Mouse (Mus musculus) cerebellum, postnatal 14 days (tissue): ENCODE measurements around the gene Atp6v1fnb.

Experiments
- DNase-seq, 2 experiments: peaks; one replicate each; pipeline ENCODE4 v3.0.0; 2021; ENCODE audit warnings: mixed read lengths in 2 of 2

Atp6v1fnb gene

GRCm38 (mm10) chr6:29467583-29468354 is 3.5 kb upstream of the Atp6v1fnb start, which contains the start of gene Atp6v1f:
Gene Atp6v1f, plus strand, starts transcription at chr6:29467718.
- peak; percentile 97 to 98 for DNase-seq

- DNase-seq, result no peak
These were observed 2.4 kb upstream of the Atp6v1fnb start for GRCm38 (mm10) chr6:29468851-29469250.

GRCm38 (mm10) chr6:29473941-29474691 is 2.9 kb downstream of the Atp6v1fnb start:
- DNase-seq, result peak; percentile 35 to 36

- no peak for DNase-seq
These were observed 3.5 kb downstream of the Atp6v1fnb start for GRCm38 (mm10) chr6:29474736-29475135.

GRCm38 (mm10) chr6:29482691-29483090 is 11.5 kb downstream of the Atp6v1fnb start:
- DNase-seq, result no peak

GRCm38 (mm10) chr6:29484716-29485559 is 13.7 kb downstream of the Atp6v1fnb start:
- DNase-seq, result peak; percentile 86 to 93

- no peak for DNase-seq
These were observed 14.7 kb downstream of the Atp6v1fnb start for GRCm38 (mm10) chr6:29485951-29486350.

GRCm38 (mm10) chr6:29494101-29494500 is 22.9 kb downstream of the Atp6v1fnb start:
- DNase-seq, result no peak

- DNase-seq, result no peak
These were observed 25.0 kb downstream of the Atp6v1fnb start for GRCm38 (mm10) chr6:29496270-29496669.

- no peak for DNase-seq
These were observed 26.6 kb downstream of the Atp6v1fnb start for GRCm38 (mm10) chr6:29497791-29498190.

GRCm38 (mm10) chr6:29500177-29500576 is 28.9 kb downstream of the Atp6v1fnb start:
- DNase-seq, result no peak

GRCm38 (mm10) chr6:29500810-29501209 is 29.6 kb downstream of the Atp6v1fnb start:
- no peak for DNase-seq

GRCm38 (mm10) chr6:29501599-29501998 is 30.4 kb downstream of the Atp6v1fnb start:
- peak in 1 of 2 experiments; percentile 13 for DNase-seq

- no peak for DNase-seq
These were observed 34.3 kb downstream of the Atp6v1fnb start for GRCm38 (mm10) chr6:29505493-29505892.

- no peak for DNase-seq
These were observed 35.6 kb downstream of the Atp6v1fnb start for GRCm38 (mm10) chr6:29506834-29507233.

GRCm38 (mm10) chr6:29507447-29508309 is 36.4 kb downstream of the Atp6v1fnb start, which contains the start of gene Kcp:
Gene Kcp, minus strand, starts transcription at chr6:29507952.
- DNase-seq, result peak in 1 of 2 experiments; percentile 20

GRCm38 (mm10) chr6:29509086-29509485 is 37.8 kb downstream of the Atp6v1fnb start:
- no peak for DNase-seq

- DNase-seq, result no peak
These were observed 42.0 kb downstream of the Atp6v1fnb start for GRCm38 (mm10) chr6:29513284-29513683.

GRCm38 (mm10) chr6:29517139-29517538 is 45.9 kb downstream of the Atp6v1fnb start:
- peak; percentile 39 to 55 for DNase-seq

GRCm38 (mm10) chr6:29522626-29523300 is 51.5 kb downstream of the Atp6v1fnb start:
- no peak for DNase-seq
